Mouse (Mus musculus): ENCODE measurements at regions not wholly inside any gene's neighbourhood (a gene's known extent, or its start where the extent isn't known, plus 50 kb on each side); places are given as distances from the start of the nearest gene placed in this dataset.

- no peak overlapping the region for H3K4me3 ChIP-seq (ENCODE audit: insufficient read depth, low read length)
- H3K27ac ChIP-seq (ENCODE audit: insufficient read depth, low read depth, low read length): no peak overlapping the region
- no peaks in the 10 kb centered on the region for H3K4me1 ChIP-seq (ENCODE audit: control insufficient read depth, insufficient read depth, low read length)
- TF ChIP-seq CTCF (IDR thresholded peaks at IDR 0.05; ENCODE audit: low read depth, low read length) (no peak), POLR2A (IDR thresholded peaks at IDR 0.05; ENCODE audit: borderline replicate concordance, low read depth, low read length) (no peak)
These were observed 289.4 kb downstream of the Mycn start for GRCm38 (mm10) chr12:12652361-12652760.

GRCm38 (mm10) chr12:12650309-12650708 lies 291.4 kb downstream of the Mycn start:
- Histone ChIP-seq H3K4me1 (ENCODE audit: control insufficient read depth, insufficient read depth, low read length) (no peaks in the 10 kb centered on the region), H3K27ac (ENCODE audit: insufficient read depth, low read depth, low read length) (no peak overlapping the region), H3K4me3 (ENCODE audit: insufficient read depth, low read length) (no peak overlapping the region)
- TF ChIP-seq POLR2A (IDR thresholded peaks at IDR 0.05; ENCODE audit: borderline replicate concordance, low read depth, low read length) (no peak), CTCF (IDR thresholded peaks at IDR 0.05; ENCODE audit: low read depth, low read length) (no peak)

- TF ChIP-seq POLR2A (IDR thresholded peaks at IDR 0.05; ENCODE audit: borderline replicate concordance, low read depth, low read length) (no peak), CTCF (IDR thresholded peaks at IDR 0.05; ENCODE audit: low read depth, low read length) (no peak)
- H3K4me1 ChIP-seq (ENCODE audit: control insufficient read depth, insufficient read depth, low read length): no peaks in the 10 kb centered on the region
- no peak overlapping the region for H3K27ac ChIP-seq (ENCODE audit: insufficient read depth, low read depth, low read length)
- H3K4me3 ChIP-seq (ENCODE audit: insufficient read depth, low read length): no peak overlapping the region
These were observed 294.2 kb downstream of the Mycn start for GRCm38 (mm10) chr12:12647467-12647866.

- Histone ChIP-seq H3K4me3 (ENCODE audit: insufficient read depth, low read length) (no peak overlapping the region), H3K4me1 (ENCODE audit: control insufficient read depth, insufficient read depth, low read length) (no peaks in the 10 kb centered on the region), H3K27ac (ENCODE audit: insufficient read depth, low read depth, low read length) (no peak overlapping the region)
- no peak for TF ChIP-seq CTCF (IDR thresholded peaks at IDR 0.05; ENCODE audit: low read depth, low read length)
- no peak for TF ChIP-seq POLR2A (IDR thresholded peaks at IDR 0.05; ENCODE audit: borderline replicate concordance, low read depth, low read length)
These were observed 296.5 kb downstream of the Mycn start for GRCm38 (mm10) chr12:12645183-12645582.

DNA sequence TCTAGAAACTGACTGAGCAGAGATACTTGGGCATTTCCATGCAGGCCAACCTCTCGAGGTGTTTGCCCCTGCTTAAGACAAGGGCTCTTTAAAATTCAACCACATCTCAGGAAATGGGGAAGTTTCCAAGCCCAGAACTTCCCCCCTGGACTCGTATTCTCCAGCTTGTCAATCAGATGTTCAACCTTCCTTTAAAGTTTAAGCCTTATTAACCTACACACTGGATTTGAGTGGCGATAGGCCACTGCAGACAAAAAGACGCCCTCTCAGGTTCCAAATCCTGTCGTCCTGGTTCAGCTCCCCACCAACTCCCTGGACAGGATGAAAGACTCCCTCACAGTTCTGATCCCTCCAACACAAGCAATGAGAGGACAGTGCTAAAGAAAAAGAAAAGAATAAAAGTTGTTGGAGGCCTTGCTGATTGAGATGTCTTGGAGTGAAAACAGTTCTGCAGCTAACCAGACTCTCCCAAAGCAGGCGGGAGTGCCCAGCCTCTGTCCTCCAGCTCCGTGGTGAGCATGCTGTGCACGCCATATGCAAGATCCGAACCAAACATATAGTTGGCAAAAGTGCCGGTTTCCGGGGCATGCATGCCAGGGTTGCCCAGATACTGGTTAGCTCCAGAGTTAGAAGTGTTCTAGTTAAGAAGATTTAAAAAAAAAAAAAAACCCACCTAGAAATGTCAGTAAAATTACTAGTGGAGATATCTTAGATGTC lies 298.3 kb downstream of the Mycn start:
- TF ChIP-seq POLR2A (IDR thresholded peaks at IDR 0.05; ENCODE audit: borderline replicate concordance, low read depth, low read length) (no peak), CTCF (IDR thresholded peaks at IDR 0.05; ENCODE audit: low read depth, low read length) (no peak)
- Histone ChIP-seq H3K27ac (ENCODE audit: insufficient read depth, low read depth, low read length) (no peak overlapping the region), H3K4me3 (ENCODE audit: insufficient read depth, low read length) (no peak overlapping the region), H3K4me1 (ENCODE audit: control insufficient read depth, insufficient read depth, low read length) (no peaks in the 10 kb centered on the region)

DNA sequence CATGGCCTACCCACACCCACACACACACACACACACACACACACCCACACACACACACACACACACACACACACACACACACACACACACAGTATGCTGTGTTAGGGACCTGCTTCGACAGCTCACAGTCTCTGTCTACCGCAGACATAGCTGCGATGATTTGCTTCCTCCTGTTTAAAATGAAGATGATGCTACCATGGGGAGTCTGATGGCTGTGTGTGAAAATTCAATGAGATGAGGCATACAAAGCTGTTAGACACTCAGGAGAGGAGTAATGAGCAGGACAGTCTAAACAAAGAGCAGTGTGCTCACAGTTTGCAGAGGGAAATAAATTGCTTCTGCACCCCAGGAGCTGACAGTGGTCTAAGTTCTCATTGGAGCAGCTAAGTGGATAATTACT lies 306.4 kb downstream of the Mycn start:
- H3K27ac ChIP-seq (ENCODE audit: insufficient read depth, low read depth, low read length): no peak overlapping the region
- TF ChIP-seq POLR2A (IDR thresholded peaks at IDR 0.05; ENCODE audit: borderline replicate concordance, low read depth, low read length) (no peak), CTCF (IDR thresholded peaks at IDR 0.05; ENCODE audit: low read depth, low read length) (no peak)
- no peak overlapping the region for H3K4me3 ChIP-seq (ENCODE audit: insufficient read depth, low read length)
- H3K4me1 ChIP-seq (ENCODE audit: control insufficient read depth, insufficient read depth, low read length): no peaks in the 10 kb centered on the region

GRCm38 (mm10) chr12:12627597-12627996 lies 314.1 kb downstream of the Mycn start:
- H3K27ac ChIP-seq (ENCODE audit: insufficient read depth, low read depth, low read length): no peak overlapping the region
- TF ChIP-seq POLR2A (IDR thresholded peaks at IDR 0.05; ENCODE audit: borderline replicate concordance, low read depth, low read length): no peak
- TF ChIP-seq CTCF (IDR thresholded peaks at IDR 0.05; ENCODE audit: low read depth, low read length): no peak
- no peak overlapping the region for H3K4me3 ChIP-seq (ENCODE audit: insufficient read depth, low read length)
- no peaks in the 10 kb centered on the region for H3K4me1 ChIP-seq (ENCODE audit: control insufficient read depth, insufficient read depth, low read length)

- H3K4me3 ChIP-seq (ENCODE audit: insufficient read depth, low read length): no peak overlapping the region
- H3K27ac ChIP-seq (ENCODE audit: insufficient read depth, low read depth, low read length): no peak overlapping the region
- TF ChIP-seq POLR2A (IDR thresholded peaks at IDR 0.05; ENCODE audit: borderline replicate concordance, low read depth, low read length) (no peak), CTCF (IDR thresholded peaks at IDR 0.05; ENCODE audit: low read depth, low read length) (no peak)
- no peaks in the 10 kb centered on the region for H3K4me1 ChIP-seq (ENCODE audit: control insufficient read depth, insufficient read depth, low read length)
These were observed 315.9 kb downstream of the Mycn start for GRCm38 (mm10) chr12:12625788-12626187.

DNA sequence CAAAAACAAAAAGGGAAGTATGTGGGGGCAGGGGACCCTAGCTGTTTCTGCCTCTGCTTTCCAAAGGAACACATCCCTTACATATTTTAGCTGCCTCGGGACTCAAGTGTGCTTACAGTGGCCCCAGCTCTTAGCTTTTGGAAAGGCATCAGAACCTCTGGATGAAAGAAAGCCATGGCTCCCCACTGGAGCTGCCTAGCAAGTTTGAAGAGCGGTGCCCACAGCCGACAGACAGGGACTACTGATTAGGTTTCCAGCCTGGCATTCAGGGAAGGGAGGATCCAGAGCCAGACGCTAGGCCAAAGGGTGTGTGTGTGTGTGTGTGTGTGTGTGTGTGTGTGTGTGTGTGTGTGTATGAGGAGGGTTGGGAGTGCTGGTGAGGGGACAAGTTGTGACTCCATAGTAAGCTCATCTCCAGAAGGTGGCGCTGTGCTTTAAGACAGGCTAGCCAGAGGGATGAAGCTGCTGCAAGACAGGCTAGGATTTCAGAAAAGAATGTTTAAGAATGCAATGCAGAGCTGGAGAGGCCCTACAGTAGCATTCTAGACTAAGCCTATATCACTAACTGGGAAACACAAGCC lies 318.9 kb downstream of the Mycn start:
- H3K4me1 ChIP-seq (ENCODE audit: control insufficient read depth, insufficient read depth, low read length): no peaks in the 10 kb centered on the region
- TF ChIP-seq POLR2A (IDR thresholded peaks at IDR 0.05; ENCODE audit: borderline replicate concordance, low read depth, low read length) (no peak), CTCF (IDR thresholded peaks at IDR 0.05; ENCODE audit: low read depth, low read length) (0 out of 2 replicates have a peak, but pooled peaks have one; percentile 26)
- no peak overlapping the region for H3K4me3 ChIP-seq (ENCODE audit: insufficient read depth, low read length)
- H3K27ac ChIP-seq (ENCODE audit: insufficient read depth, low read depth, low read length): no peak overlapping the region

- H3K4me1 ChIP-seq (ENCODE audit: control insufficient read depth, insufficient read depth, low read length): no peaks in the 10 kb centered on the region
- no peak overlapping the region for H3K27ac ChIP-seq (ENCODE audit: insufficient read depth, low read depth, low read length)
- TF ChIP-seq CTCF (IDR thresholded peaks at IDR 0.05; ENCODE audit: low read depth, low read length) (no peak), POLR2A (IDR thresholded peaks at IDR 0.05; ENCODE audit: borderline replicate concordance, low read depth, low read length) (no peak)
- no peak overlapping the region for H3K4me3 ChIP-seq (ENCODE audit: insufficient read depth, low read length)
These were observed 320.2 kb downstream of the Mycn start for GRCm38 (mm10) chr12:12621506-12621905.
